Mouse (Mus musculus) erythroid progenitor cell, adult 5-6 weeks (primary cell): Measurements from ENCODE around the gene Acsl1. TPM values are rescaled to one million over a fixed set of nuclear protein-coding genes. Genes with fewer than 3 reads are reported as not detected.

Experiments
- ATAC-seq: replicated peaks from 2 replicates; pipeline ENCODE4 v1.8.0; 2016; ENCODE audit warnings: moderate number of reproducible peaks, mild to moderate bottlenecking, moderate TSS enrichment, inconsistent platforms; ENCODE audit not compliant: poor library complexity, low FRiP score, severe bottlenecking
- total RNA-seq, 2 experiments: library from RNA; stranded (forward) in 1 of 2; stranded (reverse) in 1 of 2; fragments of 150-400 nt in 1 of 2; fragments of 186-747, 209-891 nt in 1 of 2; gene quantifications; 2 replicates each; pipeline versions ENCODE4 v1.2.3 to v1.2.4; 2015 to 2017; ENCODE audit warnings: low replicate concordance in 2 of 2

Gene Acsl1
- total RNA-seq, 2 experiments from 2014 or later: 194 to 291 TPM

- ATAC-seq: no peak
These were observed 31.7 kb downstream of the Acsl1 start for GRCm38 (mm10) chr8:46502333-46503071.

GRCm38 (mm10) chr8:46503072-46503695 lies 32.3 kb downstream of the Acsl1 start:
- no peak for ATAC-seq

GRCm38 (mm10) chr8:46504196-46504595 lies 33.4 kb downstream of the Acsl1 start:
- no peak for ATAC-seq

GRCm38 (mm10) chr8:46508488-46509395 lies 37.9 kb downstream of the Acsl1 start:
- ATAC-seq: no peak

GRCm38 (mm10) chr8:46509474-46509873 lies 38.6 kb downstream of the Acsl1 start:
- ATAC-seq: no peak

GRCm38 (mm10) chr8:46511336-46511735 lies 40.5 kb downstream of the Acsl1 start:
- ATAC-seq: no peak

- 0 out of 2 replicates have a peak, but pooled peaks have one; percentile 37 for ATAC-seq
These were observed 41.7 kb downstream of the Acsl1 start for GRCm38 (mm10) chr8:46512538-46512937.

GRCm38 (mm10) chr8:46514027-46514426 lies 43.2 kb downstream of the Acsl1 start:
- no peak for ATAC-seq

GRCm38 (mm10) chr8:46520667-46521066 lies 49.8 kb downstream of the Acsl1 start:
- ATAC-seq: no peak

- no peak for ATAC-seq
These were observed 55.3 kb downstream of the Acsl1 start for GRCm38 (mm10) chr8:46526098-46526497.

GRCm38 (mm10) chr8:46526821-46527220 lies 56.0 kb downstream of the Acsl1 start:
- ATAC-seq: no peak

- no peak for ATAC-seq
These were observed 58.7 kb downstream of the Acsl1 start for GRCm38 (mm10) chr8:46529508-46529907.

GRCm38 (mm10) chr8:46530541-46530940 lies 59.7 kb downstream of the Acsl1 start:
- no peak for ATAC-seq

GRCm38 (mm10) chr8:46533926-46534325 lies 63.1 kb downstream of the Acsl1 start:
- ATAC-seq: no peak

- peak; percentile 97 for ATAC-seq
These were observed 68.9 kb downstream of the Acsl1 start for GRCm38 (mm10) chr8:46539701-46540100.

- ATAC-seq: no peak
These were observed 72.4 kb downstream of the Acsl1 start for GRCm38 (mm10) chr8:46543191-46543590.

GRCm38 (mm10) chr8:46543662-46544061 lies 72.8 kb downstream of the Acsl1 start:
- no peak for ATAC-seq

- no peak for ATAC-seq
These were observed 75.0 kb downstream of the Acsl1 start for GRCm38 (mm10) chr8:46545854-46546253.

- ATAC-seq: peak; percentile 75
These were observed 75.8 kb downstream of the Acsl1 start for GRCm38 (mm10) chr8:46546431-46547176.

GRCm38 (mm10) chr8:46547245-46547644 lies 76.4 kb downstream of the Acsl1 start:
- peak; percentile 52 for ATAC-seq
